Mouse (Mus musculus): ENCODE measurements around the gene Trim43a. TPM values are rescaled to one million over a fixed set of nuclear protein-coding genes. Genes with fewer than 3 reads are reported as not detected.
"Not testable (repeated sequence)": the region's sequence is repeated elsewhere in the genome, so short reads cannot be mapped to it uniquely, and the experiment has no call there.

Gene Trim43a
- polyA plus RNA-seq, 1 experiment: not detected

- not testable (repeated sequence) for H3K4me1 ChIP-seq (ENCODE audit: control insufficient read depth, insufficient read depth, low read length); H3K36me3 ChIP-seq (ENCODE audit: control insufficient read depth, insufficient read depth, low read length, poor library complexity, severe bottlenecking); H3K9me3 ChIP-seq (replicated peaks; ENCODE audit: control insufficient read depth, insufficient read depth, low read length, poor library complexity, severe bottlenecking); H3K27me3 ChIP-seq (ENCODE audit: control insufficient read depth, insufficient read depth, low read length, poor library complexity, severe bottlenecking); H3K27ac ChIP-seq (ENCODE audit: insufficient read depth, low read length); H3K9ac ChIP-seq (ENCODE audit: low read depth, poor library complexity, severe bottlenecking); H3K4me3 ChIP-seq (ENCODE audit: low read depth, low read length)
Observed at GRCm38 (mm10) chr9:88593708-88594107, 13.0 kb downstream of the Trim43a start.

- not testable (repeated sequence) for H3K4me1 ChIP-seq (ENCODE audit: control insufficient read depth, insufficient read depth, low read length); H3K27me3 ChIP-seq (ENCODE audit: control insufficient read depth, insufficient read depth, low read length, poor library complexity, severe bottlenecking); H3K27ac ChIP-seq (ENCODE audit: insufficient read depth, low read length); H3K9me3 ChIP-seq (replicated peaks; ENCODE audit: control insufficient read depth, insufficient read depth, low read length, poor library complexity, severe bottlenecking); H3K36me3 ChIP-seq (ENCODE audit: control insufficient read depth, insufficient read depth, low read length, poor library complexity, severe bottlenecking)
- H3K4me3 ChIP-seq (ENCODE audit: low read depth, low read length): peak overlapping the region; percentile 86
- peak overlapping the region; percentile 21 for H3K9ac ChIP-seq (ENCODE audit: low read depth, poor library complexity, severe bottlenecking)
Observed at GRCm38 (mm10) chr9:88599206-88600162, 18.8 kb downstream of the Trim43a start.

GRCm38 (mm10) chr9:88625803-88626514, 45.3 kb downstream of the Trim43a start:
- not testable (repeated sequence) for H3K27ac ChIP-seq (ENCODE audit: insufficient read depth, low read length); H3K9ac ChIP-seq (ENCODE audit: low read depth, poor library complexity, severe bottlenecking); H3K9me3 ChIP-seq (replicated peaks; ENCODE audit: control insufficient read depth, insufficient read depth, low read length, poor library complexity, severe bottlenecking); H3K4me1 ChIP-seq (ENCODE audit: control insufficient read depth, insufficient read depth, low read length); H3K36me3 ChIP-seq (ENCODE audit: control insufficient read depth, insufficient read depth, low read length, poor library complexity, severe bottlenecking); H3K27me3 ChIP-seq (ENCODE audit: control insufficient read depth, insufficient read depth, low read length, poor library complexity, severe bottlenecking); H3K4me3 ChIP-seq (ENCODE audit: low read depth, low read length)

GRCm38 (mm10) chr9:88638125-88638524, 57.4 kb downstream of the Trim43a start:
- not testable (repeated sequence) for H3K36me3 ChIP-seq (ENCODE audit: control insufficient read depth, insufficient read depth, low read length, poor library complexity, severe bottlenecking); H3K9me3 ChIP-seq (replicated peaks; ENCODE audit: control insufficient read depth, insufficient read depth, low read length, poor library complexity, severe bottlenecking); H3K27ac ChIP-seq (ENCODE audit: insufficient read depth, low read length); H3K4me1 ChIP-seq (ENCODE audit: control insufficient read depth, insufficient read depth, low read length); H3K9ac ChIP-seq (ENCODE audit: low read depth, poor library complexity, severe bottlenecking); H3K4me3 ChIP-seq (ENCODE audit: low read depth, low read length); H3K27me3 ChIP-seq (ENCODE audit: control insufficient read depth, insufficient read depth, low read length, poor library complexity, severe bottlenecking)

Other genes starting within 250 kb of the Trim43a start
- gene Snx14, start 141.9 kb upstream of the Trim43a start, polyA plus RNA-seq (2011; ENCODE audit: insufficient read depth, insufficient read length, low read depth, missing spikeins): 29.7 and 31.4 TPM in 2 replicates
- gene Gm20537, start 124.3 kb upstream of the Trim43a start, polyA plus RNA-seq (2011; ENCODE audit: insufficient read depth, insufficient read length, low read depth, missing spikeins): 6.0 and 6.4 TPM in 2 replicates
- 314 and 327 TPM in 2 replicates for gene Syncrip, start 98.3 kb upstream of the Trim43a start, polyA plus RNA-seq (2011; ENCODE audit: insufficient read depth, insufficient read length, low read depth, missing spikeins)
- 7.9 and 11.5 TPM in 2 replicates for gene Zfp949, start 32.9 kb upstream of the Trim43a start, polyA plus RNA-seq (2011; ENCODE audit: insufficient read depth, insufficient read length, low read depth, missing spikeins)
- 6.0 and 10.4 TPM in 2 replicates for gene Mthfsl, start 139.4 kb downstream of the Trim43a start, polyA plus RNA-seq (2011; ENCODE audit: insufficient read depth, insufficient read length, low read depth, missing spikeins)
- gene Bcl2a1d, start 151.0 kb downstream of the Trim43a start, polyA plus RNA-seq (2011; ENCODE audit: insufficient read depth, insufficient read length, low read depth, missing spikeins): not detected in 2 replicates

Measured in ES-Bruce4 (cell line).